Mouse (Mus musculus) intestine, embryonic 16.5 days (tissue): ENCODE results near the gene Sfxn5. TPM values are rescaled to one million over a fixed set of nuclear protein-coding genes. Genes with fewer than 3 reads are reported as not detected.

ENCODE experiments used
- ATAC-seq: fragments of 200-750 bp; cut with Nextera tagmentation; 2 replicates; pipeline ENCODE4 v1.8.0; 2017; ENCODE audit warnings: moderate TSS enrichment, moderate library complexity
- H3K27ac ChIP-seq: fragments of 300-500 bp; sonication (generic); 2 replicates; pipeline ENCODE4 v1.5.1; 2014; ENCODE audit warnings: mild to moderate bottlenecking, low read length
- H3K27me3 ChIP-seq: fragments of 300-500 bp; sonication (generic); replicated peaks from 2 replicates; pipeline ENCODE4 v1.6.1; 2014; ENCODE audit warnings: low read length, control low read depth, mixed read lengths; ENCODE audit not compliant: control insufficient read depth, insufficient read depth
- H3K36me3 ChIP-seq: fragments of 300-500 bp; sonication (generic); 2 replicates; pipeline ENCODE4 v1.6.1; 2014; ENCODE audit warnings: low read length, control low read depth; ENCODE audit not compliant: control insufficient read depth, insufficient read depth
- H3K4me1 ChIP-seq: fragments of 300-500 bp; sonication (generic); 2 replicates; pipeline ENCODE4 v1.6.1; 2014; ENCODE audit warnings: low read length, control low read depth, mixed read lengths; ENCODE audit not compliant: control insufficient read depth, insufficient read depth
- H3K4me2 ChIP-seq: fragments of 300-500 bp; sonication (generic); 2 replicates; pipeline ENCODE4 v1.6.1; 2014; ENCODE audit warnings: low read depth, low read length, control low read depth
- H3K4me3 ChIP-seq: fragments of 300-500 bp; sonication (generic); 2 replicates; pipeline ENCODE4 v1.5.1; 2014; ENCODE audit warnings: mild to moderate bottlenecking, low read length
- H3K9ac ChIP-seq: fragments of 300-500 bp; sonication (generic); 2 replicates; pipeline ENCODE4 v1.6.1; 2014; ENCODE audit warnings: low read depth, low read length
- H3K9me3 ChIP-seq: fragments of 300-500 bp; sonication (generic); 2 replicates; pipeline ENCODE4 v1.6.1; 2016; ENCODE audit warnings: low read length, control low read depth; ENCODE audit not compliant: control insufficient read depth
- WGBS: fragments of 180-500 bp; shearing (Covaris S2); extraction: QIAGEN DNeasy Blood & Tissue Kit; methylation state at CpG from one replicate; pipeline ENCODE4 v1.1.7; 2014; 5-methylcytosine and 5-hydroxymethylcytosine counted together
- polyA plus RNA-seq: library from polyadenylated mRNA; unstranded; fragments of >200 nt; fragmentation: Nextera tagmentation; extraction: Ambion mirVana; gene quantifications from 2 replicates; pipeline ENCODE4 v1.2.1, GENCODE M21; 2015

The Sfxn5 gene
- polyA plus RNA-seq, 1 experiment from 2014 or later = 7.2 TPM

- Histone ChIP-seq H3K27me3 (no peaks in the 10 kb centered on the region), H3K9me3 (no peaks in the 10 kb centered on the region), H3K4me1 (no peaks in the 10 kb centered on the region), H3K4me3 (no peak overlapping the region), H3K36me3 (no peaks in the 10 kb centered on the region), H3K9ac (no peak overlapping the region), H3K4me2 (no peak overlapping the region), H3K27ac (no peak overlapping the region)
- WGBS = 90% methylated on average over 8 of the region's 8 CpGs
- ATAC-seq = no peak
Observed at GRCm38 (mm10) chr6:85343027-85343426, 9.8 kb upstream of the Sfxn5 start.

- H3K9me3 ChIP-seq = no peaks in the 10 kb centered on the region
- H3K27ac ChIP-seq = no peak overlapping the region
- no peaks in the 10 kb centered on the region for H3K27me3 ChIP-seq
- H3K4me2 ChIP-seq = no peak overlapping the region
- WGBS = 70% methylated on average over 13 of the region's 13 CpGs
- no peaks in the 10 kb centered on the region for H3K36me3 ChIP-seq
- no peak for ATAC-seq
- H3K9ac ChIP-seq = no peak overlapping the region
- no peaks in the 10 kb centered on the region for H3K4me1 ChIP-seq
- no peak overlapping the region for H3K4me3 ChIP-seq
Observed at GRCm38 (mm10) chr6:85341814-85342501, 8.7 kb upstream of the Sfxn5 start.

GRCm38 (mm10) chr6:85340184-85340583, 7.0 kb upstream of the Sfxn5 start:
- no peaks in the 10 kb centered on the region for H3K9me3 ChIP-seq
- 69% methylated on average over 12 of the region's 12 CpGs for WGBS
- no peak for ATAC-seq

GRCm38 (mm10) chr6:85339273-85339901, 6.2 kb upstream of the Sfxn5 start:
- Histone ChIP-seq H3K9me3 (no peaks in the 10 kb centered on the region), H3K4me1 (peaks cover 9% of the 10 kb centered on the region), H3K36me3 (no peaks in the 10 kb centered on the region), H3K27ac (no peak overlapping the region), H3K4me2 (no peak overlapping the region), H3K4me3 (no peak overlapping the region), H3K27me3 (no peaks in the 10 kb centered on the region), H3K9ac (no peak overlapping the region)
- peak; percentile 52; the same call in 1 of the 2 replicates for ATAC-seq
- WGBS = 55% methylated on average over 1 of the region's 1 CpGs

More at GRCm38 (mm10) chr6:85340184-85340583, 7.0 kb upstream of the Sfxn5 start:
- Histone ChIP-seq H3K27me3 (no peaks in the 10 kb centered on the region), H3K9ac (no peak overlapping the region), H3K4me2 (no peak overlapping the region), H3K4me3 (no peak overlapping the region), H3K4me1 (peaks cover 2% of the 10 kb centered on the region), H3K36me3 (no peaks in the 10 kb centered on the region), H3K27ac (no peak overlapping the region)

GRCm38 (mm10) chr6:85336944-85337343, 3.7 kb upstream of the Sfxn5 start:
- Histone ChIP-seq H3K9me3 (no peaks in the 10 kb centered on the region), H3K4me1 (peaks cover 17% of the 10 kb centered on the region), H3K27me3 (no peaks in the 10 kb centered on the region), H3K27ac (no peak overlapping the region), H3K4me3 (no peak overlapping the region), H3K9ac (no peak overlapping the region), H3K36me3 (no peaks in the 10 kb centered on the region), H3K4me2 (no peak overlapping the region)
- ATAC-seq = no peak
- WGBS = 90% methylated on average over 9 of the region's 9 CpGs

- H3K27ac ChIP-seq = no peak overlapping the region
- H3K36me3 ChIP-seq = no peaks in the 10 kb centered on the region
- peaks cover 28% of the 10 kb centered on the region for H3K4me1 ChIP-seq
- H3K4me3 ChIP-seq = no peak overlapping the region
- WGBS = 68% methylated on average over 3 of the region's 3 CpGs
- no peaks in the 10 kb centered on the region for H3K9me3 ChIP-seq
- H3K9ac ChIP-seq = no peak overlapping the region
- no peak for ATAC-seq
- no peaks in the 10 kb centered on the region for H3K27me3 ChIP-seq
- H3K4me2 ChIP-seq = no peak overlapping the region
Observed at GRCm38 (mm10) chr6:85335352-85335751, 2.1 kb upstream of the Sfxn5 start.

GRCm38 (mm10) chr6:85334851-85335250, 1.6 kb upstream of the Sfxn5 start:
- H3K4me3 ChIP-seq = no peak overlapping the region
- no peak for ATAC-seq
- no peaks in the 10 kb centered on the region for H3K36me3 ChIP-seq
- no peaks in the 10 kb centered on the region for H3K9me3 ChIP-seq
- no peak overlapping the region for H3K4me2 ChIP-seq
- WGBS = 67% methylated on average over 5 of the region's 5 CpGs
- peaks cover 28% of the 10 kb centered on the region for H3K4me1 ChIP-seq
- H3K27me3 ChIP-seq = no peaks in the 10 kb centered on the region
- no peak overlapping the region; the same call in 1 of the 2 replicates for H3K27ac ChIP-seq
- H3K9ac ChIP-seq = 0 out of 2 replicates have a peak overlapping the region, but pooled peaks have one; percentile 29

GRCm38 (mm10) chr6:85334251-85334650, 1.0 kb upstream of the Sfxn5 start:
- Histone ChIP-seq H3K4me2 (peak overlapping the region; percentile 98; the same call in 1 of the 2 replicates), H3K4me1 (peaks cover 28% of the 10 kb centered on the region), H3K9ac (peak overlapping the region; percentile 81; the same call in 1 of the 2 replicates), H3K36me3 (no peaks in the 10 kb centered on the region), H3K9me3 (no peaks in the 10 kb centered on the region), H3K4me3 (no peak overlapping the region; the same call in 1 of the 2 replicates), H3K27me3 (no peaks in the 10 kb centered on the region), H3K27ac (no peak overlapping the region)
- ATAC-seq = no peak

GRCm38 (mm10) chr6:85333732-85334131, 510 bp upstream of the Sfxn5 start:
- no peaks in the 10 kb centered on the region for H3K9me3 ChIP-seq
- H3K4me1 ChIP-seq = peaks cover 28% of the 10 kb centered on the region
- no peak for ATAC-seq
- no peaks in the 10 kb centered on the region for H3K36me3 ChIP-seq
- H3K4me2 ChIP-seq = peak overlapping the region; percentile 98
- peak overlapping the region; percentile 76 for H3K4me3 ChIP-seq
- H3K27me3 ChIP-seq = no peaks in the 10 kb centered on the region
- WGBS = 2% methylated on average over 13 of the region's 13 CpGs
- H3K9ac ChIP-seq = peak overlapping the region; percentile 81
- peak overlapping the region; percentile 68 for H3K27ac ChIP-seq
